Mouse (Mus musculus): Measurements from ENCODE around the gene Kat6b.
"Not testable (repeated sequence)": the region's sequence is repeated elsewhere in the genome, so short reads cannot be mapped to it uniquely, and the experiment has no call there.

Gene Kat6b

GRCm38 (mm10) chr14:21481231-21481630 lies at the start of gene Kat6b:
Gene Kat6b (plus strand): TSS chr14:21481434.
- in situ Hi-C loops (cut with MseI, MboI): no loop called here

DNA sequence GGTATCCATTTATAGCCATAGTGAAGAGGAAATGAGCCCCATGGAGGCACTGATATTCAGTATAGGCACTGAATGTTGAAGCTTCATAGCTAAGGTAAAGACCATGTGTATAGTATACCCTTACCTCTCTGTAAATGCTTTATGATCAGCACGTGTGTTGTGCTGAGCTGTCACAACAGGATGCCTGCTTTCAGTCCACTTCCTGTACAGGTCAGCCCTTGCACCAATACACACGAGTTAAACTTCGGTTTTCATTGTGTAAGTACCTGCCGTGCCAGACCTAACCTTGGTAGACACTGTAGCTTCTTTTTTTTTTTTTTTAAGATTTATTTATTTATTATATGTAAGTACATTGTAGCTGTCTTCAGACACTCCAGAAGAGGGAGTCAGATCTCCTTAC lies 47.8 kb upstream of the Kat6b start:
- in situ Hi-C loops (cut with MseI, MboI): no loop called here

DNA sequence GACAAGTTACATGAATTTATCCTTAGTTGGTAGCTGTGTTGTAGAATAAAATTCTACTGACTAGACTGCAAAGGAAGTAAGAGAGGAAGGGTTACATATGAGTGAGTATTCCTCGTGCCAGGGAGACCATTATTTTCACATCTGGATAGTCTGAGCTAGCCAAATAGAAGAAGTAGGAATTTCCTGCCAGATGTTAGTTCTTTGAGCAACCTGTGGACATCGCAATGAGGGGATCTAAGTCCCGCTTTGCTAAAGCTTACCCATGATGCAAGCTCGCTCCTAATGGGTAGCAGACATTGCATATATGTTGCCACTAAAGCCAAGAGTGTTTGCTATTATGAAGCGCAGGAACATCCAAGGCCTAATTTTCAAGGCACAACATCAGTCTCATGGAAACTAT lies 47.2 kb upstream of the Kat6b start:
- in situ Hi-C loops (cut with MseI, MboI): no loop called here

DNA sequence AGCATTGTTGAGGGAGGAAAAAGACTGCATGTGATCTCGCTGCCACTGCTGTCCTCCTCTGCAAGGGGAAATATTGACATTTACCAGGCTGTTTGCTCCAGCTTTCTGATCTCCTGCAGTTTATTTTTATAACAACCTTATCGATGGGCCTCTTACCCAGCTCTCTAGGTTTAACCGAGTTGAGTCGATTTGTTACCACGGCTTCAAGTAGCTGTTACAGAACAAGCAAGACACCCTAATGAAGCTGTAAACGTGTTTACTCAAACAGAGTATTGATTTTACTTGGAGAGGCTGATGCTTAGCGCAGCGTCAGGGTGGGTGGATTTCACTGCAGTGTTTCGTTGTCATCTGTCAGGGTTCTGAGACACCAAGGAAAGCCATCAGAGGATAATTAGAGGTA lies 46.5 kb upstream of the Kat6b start:
- in situ Hi-C loops (cut with MseI, MboI): no loop called here

GRCm38 (mm10) chr14:21439785-21440184 lies 41.4 kb upstream of the Kat6b start:
- in situ Hi-C loops (cut with MseI, MboI): no loop called here

DNA sequence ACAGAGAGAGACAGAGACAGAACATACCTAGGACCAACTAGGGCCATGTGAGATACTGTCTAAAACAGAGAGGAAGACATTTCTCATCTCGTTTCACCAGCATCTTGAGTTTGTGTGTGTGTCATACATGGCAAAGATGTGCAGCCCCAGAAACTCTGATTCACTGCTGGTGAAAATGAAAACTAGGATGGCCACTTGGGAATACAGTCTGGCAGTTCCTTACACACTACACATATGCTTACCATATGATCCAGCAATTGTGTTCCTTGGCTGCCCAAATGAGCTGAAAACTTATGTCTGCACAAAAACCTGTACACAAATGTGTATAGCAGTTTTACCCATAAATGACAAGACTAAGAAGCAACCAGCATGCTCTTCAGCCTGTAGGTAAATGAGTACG lies 40.7 kb upstream of the Kat6b start:
- in situ Hi-C loops (cut with MseI, MboI): no loop called here

DNA sequence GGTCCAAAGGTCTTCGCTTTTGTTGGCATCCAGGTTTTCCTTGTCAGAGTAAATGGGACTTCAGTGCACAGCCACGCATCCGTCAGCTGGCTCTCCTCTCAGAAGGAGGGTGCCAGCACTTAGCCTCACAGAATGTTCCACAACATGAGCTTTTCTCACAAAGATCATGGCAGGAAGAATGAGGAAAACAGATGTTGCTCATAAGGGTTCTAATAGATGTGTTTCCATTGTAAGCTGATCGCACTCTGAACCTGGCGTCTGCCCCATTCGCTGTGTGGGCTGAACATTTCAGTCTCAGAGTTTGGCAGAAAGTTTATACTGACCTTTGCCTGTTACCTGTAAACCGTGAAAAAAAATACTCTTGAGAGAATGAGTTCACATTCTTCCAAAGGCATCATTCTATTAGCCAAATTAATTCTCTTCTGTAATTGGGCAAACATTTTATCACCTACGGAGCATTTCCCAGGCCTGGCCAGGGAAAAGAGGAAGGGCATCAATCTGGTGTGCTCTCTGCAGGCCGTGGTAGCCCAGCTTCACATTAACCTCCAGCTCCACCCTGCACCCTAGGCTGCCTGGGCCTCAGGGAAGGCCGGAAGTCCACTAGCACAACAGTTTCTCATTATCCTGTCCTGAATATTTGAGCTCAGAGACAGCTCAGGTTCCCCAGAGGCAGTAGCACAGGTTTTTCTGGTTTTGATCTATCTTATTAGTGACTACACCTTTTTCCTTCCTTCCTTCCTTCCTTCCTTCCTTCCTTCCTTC lies 39.3 kb upstream of the Kat6b start:
- in situ Hi-C loops (cut with MseI, MboI): no loop called here

DNA sequence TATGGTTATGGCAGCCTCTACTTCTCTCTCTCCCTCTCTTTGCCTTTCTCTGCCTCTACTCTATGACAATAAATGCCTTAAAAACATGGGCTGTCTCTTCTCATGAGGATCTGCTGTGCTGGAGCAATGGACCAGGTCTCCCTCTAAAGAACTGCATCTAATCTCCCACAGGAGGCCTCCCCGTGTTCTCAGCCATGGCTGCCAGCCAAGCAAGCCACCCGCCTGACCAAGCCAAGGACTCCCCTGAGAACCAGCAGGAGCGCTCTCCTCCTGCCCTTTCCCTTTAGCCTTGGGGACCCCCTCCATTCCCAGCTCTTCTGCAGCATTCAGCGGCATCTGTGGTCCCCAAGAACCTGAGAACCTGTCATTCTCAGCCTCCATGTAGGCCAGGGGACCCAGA lies 28.7 kb upstream of the Kat6b start:
- in situ Hi-C loops (cut with MseI, MboI): no loop called here

DNA sequence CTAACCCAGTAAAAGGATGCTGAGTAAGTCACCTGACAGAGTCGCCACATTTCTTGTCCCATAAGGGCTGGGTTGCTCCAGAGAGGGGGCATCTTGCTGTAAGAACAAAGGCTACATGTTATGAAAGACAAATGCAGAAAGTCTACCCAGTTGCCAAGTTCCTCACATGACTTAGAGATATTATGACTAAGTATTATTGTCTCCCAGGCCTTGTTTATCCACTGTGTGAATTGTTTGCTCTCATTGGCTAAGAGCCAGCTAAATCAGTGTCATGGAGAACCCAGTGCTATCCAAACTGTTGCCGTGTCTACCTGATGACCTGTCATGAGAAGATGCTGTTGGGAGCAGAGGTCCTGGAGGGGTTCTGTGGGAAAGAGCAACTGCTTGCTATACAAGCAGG lies 27.3 kb upstream of the Kat6b start:
- in situ Hi-C loops (cut with MseI, MboI): no loop called here

DNA sequence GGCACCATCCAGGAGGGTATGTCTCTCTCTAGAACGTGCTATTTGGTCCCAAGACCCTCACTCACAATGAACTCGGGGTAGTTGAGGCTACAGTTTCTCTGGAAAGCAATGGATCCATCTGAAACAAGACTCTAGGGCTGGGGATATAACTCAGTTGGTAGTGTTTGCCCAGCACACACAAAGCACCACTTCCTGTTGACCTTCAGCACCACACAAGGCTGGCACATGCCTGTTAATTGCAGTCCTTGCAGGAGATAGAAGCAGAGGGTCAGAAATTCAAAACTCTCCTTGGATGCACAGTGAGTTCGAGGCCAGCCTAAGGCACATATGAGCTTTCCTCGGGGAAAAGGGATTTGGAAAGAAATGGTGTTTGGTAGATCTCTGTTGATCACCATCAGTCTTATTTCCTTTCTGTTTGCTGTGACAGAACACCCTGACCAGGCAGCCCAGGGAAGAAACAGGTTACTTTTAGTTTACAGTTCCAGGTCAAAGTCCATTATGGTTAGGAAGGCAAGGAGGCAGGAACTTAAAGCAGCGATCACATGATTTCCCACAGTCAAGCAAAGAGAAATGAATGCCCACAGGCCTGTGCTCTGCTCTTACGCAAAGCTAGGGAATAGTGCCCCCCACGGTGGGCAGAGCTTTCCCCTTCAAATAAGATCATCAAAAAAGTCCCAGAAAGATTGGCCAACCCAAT lies 25.4 kb upstream of the Kat6b start:
- in situ Hi-C loops (cut with MseI, MboI): no loop called here

DNA sequence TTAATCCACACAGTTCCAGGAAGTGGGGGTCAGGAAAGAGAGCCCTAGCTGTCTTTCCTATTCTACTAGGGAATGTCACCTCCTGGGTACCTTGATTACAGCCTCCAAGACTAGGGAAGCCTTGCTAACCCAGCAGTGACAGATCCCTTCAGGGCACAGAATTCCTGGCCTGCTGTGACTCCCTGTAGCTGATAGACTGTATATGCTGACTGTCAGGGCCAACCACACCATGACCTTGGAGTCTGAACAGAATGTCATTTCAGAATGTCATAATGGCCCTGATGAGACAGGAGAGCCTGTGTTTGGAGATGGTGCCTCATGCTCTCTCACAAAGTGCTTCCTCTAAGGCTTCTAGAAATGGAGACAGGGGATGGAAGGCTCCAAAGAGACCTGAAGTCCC lies 24.7 kb upstream of the Kat6b start:
- in situ Hi-C loops (cut with MseI, MboI): no loop called here

- in situ Hi-C loops (cut with MseI, MboI): no loop called here
Measured at GRCm38 (mm10) chr14:21457876-21458275, 23.4 kb upstream of the Kat6b start.

- in situ Hi-C loops (cut with MseI, MboI): no loop called here
Measured at GRCm38 (mm10) chr14:21458696-21459095, 22.5 kb upstream of the Kat6b start.

- in situ Hi-C loops (cut with MseI, MboI): no loop called here
Measured at GRCm38 (mm10) chr14:21459163-21459562, 22.1 kb upstream of the Kat6b start.

GRCm38 (mm10) chr14:21462398-21462797 lies 18.8 kb upstream of the Kat6b start:
- in situ Hi-C loops (cut with MseI, MboI): no loop called here

DNA sequence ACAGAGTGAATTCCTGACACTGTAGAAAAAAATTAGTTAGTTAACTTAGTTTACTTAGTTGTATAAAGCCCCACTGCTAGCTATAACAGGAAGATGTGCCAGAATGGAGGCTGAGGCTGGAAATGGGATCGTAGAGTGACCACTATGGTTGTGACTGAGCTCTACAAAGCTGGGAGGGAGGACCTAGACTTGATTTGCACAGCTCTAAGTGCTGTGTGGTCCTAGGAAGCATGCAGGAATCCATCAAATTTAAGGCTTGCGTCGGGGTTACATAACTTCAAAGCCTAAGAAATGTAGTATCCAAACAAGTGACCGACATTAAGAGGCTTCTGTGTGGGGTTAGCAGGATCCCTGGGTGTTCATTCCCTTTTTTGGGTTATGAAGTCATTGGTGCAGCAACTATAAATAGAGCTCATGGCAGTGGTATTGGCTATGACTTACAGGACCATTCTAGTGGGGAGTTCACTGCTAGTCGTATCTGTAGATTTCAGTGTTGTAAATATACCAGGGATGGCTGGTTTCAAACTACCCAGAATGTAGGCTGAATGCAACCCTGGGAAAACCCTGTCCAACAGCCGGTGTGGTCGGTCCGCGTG lies 18.0 kb upstream of the Kat6b start:
- in situ Hi-C loops (cut with MseI, MboI): no loop called here

DNA sequence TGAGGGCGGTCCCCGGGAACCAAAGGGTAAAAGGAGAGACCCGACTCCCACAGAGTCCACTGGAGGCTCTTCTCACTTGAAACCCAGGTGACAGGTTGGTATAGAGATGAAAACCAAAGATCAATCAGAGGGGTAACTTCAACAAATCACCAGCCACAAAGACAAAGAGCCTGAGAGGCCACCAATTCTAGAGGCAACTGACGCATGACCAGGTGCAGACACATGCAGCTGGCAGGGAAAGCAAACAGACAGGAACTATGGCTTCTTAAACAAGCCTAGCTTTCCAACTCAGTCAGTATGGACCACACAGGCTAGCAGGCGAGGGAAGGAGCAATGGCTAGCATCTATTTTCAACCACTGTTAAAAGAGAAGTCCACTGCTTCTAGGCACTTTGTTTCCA lies 10.8 kb upstream of the Kat6b start:
- in situ Hi-C loops (cut with MseI, MboI): no loop called here

- in situ Hi-C loops (cut with MseI, MboI): no loop called here
Measured at GRCm38 (mm10) chr14:21471975-21472374, 9.3 kb upstream of the Kat6b start.

DNA sequence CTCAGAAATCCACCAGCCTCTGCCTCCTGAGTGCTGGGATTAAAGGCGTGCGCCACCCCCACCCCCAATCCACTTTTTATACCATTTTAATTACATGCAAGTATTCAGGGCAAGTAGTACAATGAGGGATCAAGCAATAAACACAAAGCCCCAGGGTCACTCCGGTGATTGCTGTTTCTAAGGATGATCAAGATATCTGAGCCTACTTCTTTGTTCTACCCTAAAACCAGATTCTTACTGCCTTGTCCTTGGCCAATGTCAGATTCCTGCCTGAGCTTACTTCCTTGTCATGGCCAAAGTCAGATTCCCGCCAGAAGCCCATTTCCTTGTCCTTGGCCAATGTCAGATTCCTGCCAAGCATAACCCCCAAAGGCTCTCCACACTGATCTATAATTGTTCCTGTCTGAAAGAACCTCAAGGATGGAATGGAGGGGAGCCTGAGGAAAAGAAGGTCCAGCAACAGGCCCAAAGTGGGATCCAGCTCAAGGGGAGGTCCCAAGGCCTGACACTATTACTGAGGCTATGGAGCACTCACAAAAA lies 6.6 kb upstream of the Kat6b start:
- in situ Hi-C loops (cut with MseI, MboI): not testable (repeated sequence)

DNA sequence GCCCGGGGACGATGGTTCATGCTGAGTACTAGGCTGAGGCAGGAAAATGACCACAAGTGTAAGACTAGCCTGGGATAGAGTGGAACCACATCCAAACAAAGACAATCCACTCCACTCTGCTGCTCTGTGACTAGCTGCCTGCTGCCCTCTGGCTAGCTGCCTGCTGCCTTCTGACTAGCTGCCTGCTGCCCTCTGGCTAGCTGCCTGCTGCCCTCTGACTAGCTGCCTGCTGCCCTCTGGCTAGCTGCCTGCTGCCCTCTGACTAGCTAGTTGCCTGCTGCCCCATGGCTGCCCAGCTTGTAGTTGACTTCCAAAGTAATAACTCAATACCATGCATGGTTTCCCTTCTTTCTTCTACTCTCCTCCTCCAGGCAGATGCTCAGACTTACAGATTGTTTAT lies 4.1 kb upstream of the Kat6b start:
- in situ Hi-C loops (cut with MseI, MboI): no loop called here

- in situ Hi-C loops (cut with MseI, MboI): no loop called here
Measured at GRCm38 (mm10) chr14:21479566-21479965, 1.7 kb upstream of the Kat6b start.

- in situ Hi-C loops (cut with MseI, MboI): no loop called here
Measured at GRCm38 (mm10) chr14:21480191-21480590, 1.0 kb upstream of the Kat6b start.

DNA sequence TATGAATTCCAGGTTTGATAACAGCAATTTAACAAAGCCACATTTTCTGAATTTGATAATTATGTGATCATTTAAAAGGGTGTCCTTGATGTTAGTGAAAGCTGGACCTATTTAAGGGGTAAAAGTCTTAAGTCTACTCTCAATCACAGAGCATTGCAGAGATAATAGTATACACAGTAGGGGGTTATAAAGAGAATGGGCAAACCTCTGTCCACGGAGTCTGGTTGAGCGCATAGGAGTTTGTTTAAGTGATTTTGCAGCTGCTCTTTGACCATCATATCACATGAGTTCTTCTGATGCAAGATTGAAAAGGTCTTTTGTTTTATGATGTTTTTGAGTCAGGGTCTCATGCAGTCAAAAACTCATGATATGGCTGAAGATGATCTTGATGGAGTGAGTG lies 3.0 kb downstream of the Kat6b start:
- in situ Hi-C loops (cut with MseI, MboI): no loop called here
